Mouse (Mus musculus) midbrain, postnatal 0 days (tissue): ENCODE results near the gene Cacna2d1. TPM values are rescaled to one million over a fixed set of nuclear protein-coding genes. Genes with fewer than 3 reads are reported as not detected.

Source experiments
- ATAC-seq: fragments of 200-750 bp; cut with Nextera tagmentation; 2 replicates; pipeline ENCODE4 v1.8.0; 2017; ENCODE audit warnings: moderate number of reproducible peaks, mild to moderate bottlenecking, moderate TSS enrichment, moderate library complexity; ENCODE audit not compliant: low FRiP score
- DNase-seq: peaks from one replicate; pipeline ENCODE4 v3.0.0-alpha.2; 2015; ENCODE audit warnings: low spot score
- H3K27ac ChIP-seq: fragments of 300-500 bp; sonication (generic); 2 replicates; pipeline ENCODE4 v1.5.1; 2014; ENCODE audit warnings: low read depth, mild to moderate bottlenecking, low read length, mixed read lengths
- H3K27me3 ChIP-seq: fragments of 300-500 bp; sonication (generic); 2 replicates; pipeline ENCODE4 v1.6.1; 2014; ENCODE audit warnings: low read length, control low read depth, mixed read lengths; ENCODE audit not compliant: insufficient read depth
- H3K36me3 ChIP-seq: fragments of 300-500 bp; sonication (generic); 2 replicates; pipeline ENCODE4 v1.6.1; 2014; ENCODE audit warnings: low read length, control low read depth, mixed read lengths; ENCODE audit not compliant: insufficient read depth
- H3K4me1 ChIP-seq: fragments of 300-500 bp; sonication (generic); 2 replicates; pipeline ENCODE4 v1.6.1; 2014; ENCODE audit warnings: mild to moderate bottlenecking, control low read depth, antibody characterized with exemption, low read length, mixed read lengths; ENCODE audit not compliant: insufficient read depth
- H3K4me2 ChIP-seq: fragments of 300-500 bp; sonication (generic); 2 replicates; pipeline ENCODE4 v1.6.1; 2014; ENCODE audit warnings: low read depth, mild to moderate bottlenecking, low read length, mixed read lengths; ENCODE audit not compliant: poor library complexity, severe bottlenecking
- H3K4me3 ChIP-seq: fragments of 300-500 bp; sonication (generic); 2 replicates; pipeline ENCODE4 v1.5.1; 2014; ENCODE audit warnings: low read depth, mild to moderate bottlenecking, low read length, moderate library complexity
- H3K9ac ChIP-seq: fragments of 300-500 bp; sonication (generic); replicated peaks from 2 replicates; pipeline ENCODE4 v1.6.1; 2014; ENCODE audit warnings: mild to moderate bottlenecking, low read length, moderate library complexity, mixed read lengths; ENCODE audit not compliant: poor library complexity, severe bottlenecking
- H3K9me3 ChIP-seq: fragments of 300-500 bp; sonication (generic); 2 replicates; pipeline ENCODE4 v1.6.1; 2016; ENCODE audit warnings: low read length, control low read depth
- CTCF ChIP-seq: IDR thresholded peaks from 2 replicates; pipeline ENCODE4 v1.5.1; 2016; ENCODE audit warnings: antibody characterized with exemption, mild to moderate bottlenecking
- WGBS: fragments of 180-500 bp; shearing (Covaris S2); extraction: QIAGEN DNeasy Blood & Tissue Kit; methylation state at CpG from one replicate; pipeline ENCODE4 v1.1.7; 2014; 5-methylcytosine and 5-hydroxymethylcytosine counted together
- polyA plus RNA-seq: library from polyadenylated mRNA; unstranded; fragments of >200 nt; fragmentation: Nextera tagmentation; extraction: Ambion mirVana; gene quantifications from 2 replicates; pipeline ENCODE4 v1.2.1, GENCODE M21; 2015
- total RNA-seq: library from RNA; depleted of rRNA; stranded (reverse); fragments of >200 nt; gene quantifications from 2 replicates; pipeline ENCODE4 v1.2.3, GENCODE M21; 2014

The Cacna2d1 gene
- total and polyA plus RNA-seq, 2 experiments from 2014 or later, result 43.3 to 77.8 TPM

- Histone ChIP-seq H3K27ac (no peak overlapping the region), H3K9me3 (no peaks in the 10 kb centered on the region), H3K27me3 (no peaks in the 10 kb centered on the region), H3K4me1 (0 out of 2 replicates have a peak, but pooled peaks cover 4% of the 10 kb centered on the region), H3K4me2 (no peak overlapping the region), H3K9ac (no peak overlapping the region), H3K4me3 (no peak overlapping the region), H3K36me3 (no peaks in the 10 kb centered on the region)
- ATAC-seq (no peak), DNase-seq (no peak)
- 67% methylated on average over 1 of the region's 1 CpGs for WGBS
- no peak for TF ChIP-seq CTCF
Observed at GRCm38 (mm10) chr5:16101820-16102219, 167.3 kb downstream of the Cacna2d1 start.

GRCm38 (mm10) chr5:16105701-16106100 is 171.2 kb downstream of the Cacna2d1 start:
- Histone ChIP-seq H3K27me3 (no peaks in the 10 kb centered on the region), H3K36me3 (no peaks in the 10 kb centered on the region), H3K4me1 (0 out of 2 replicates have a peak, but pooled peaks cover 4% of the 10 kb centered on the region), H3K4me2 (no peak overlapping the region), H3K4me3 (no peak overlapping the region), H3K9ac (no peak overlapping the region), H3K9me3 (no peaks in the 10 kb centered on the region), H3K27ac (no peak overlapping the region)
- TF ChIP-seq CTCF, result no peak
- no peak for ATAC-seq
- 38% methylated on average over 2 of the region's 2 CpGs for WGBS
- no peak for DNase-seq

GRCm38 (mm10) chr5:16110643-16111042 is 176.2 kb downstream of the Cacna2d1 start:
- Histone ChIP-seq H3K36me3 (no peaks in the 10 kb centered on the region), H3K27me3 (no peaks in the 10 kb centered on the region), H3K9me3 (no peaks in the 10 kb centered on the region), H3K4me2 (no peak overlapping the region), H3K27ac (no peak overlapping the region), H3K9ac (no peak overlapping the region), H3K4me1 (0 out of 2 replicates have a peak, but pooled peaks cover 4% of the 10 kb centered on the region), H3K4me3 (no peak overlapping the region)
- DNase-seq (no peak), ATAC-seq (no peak)
- 42% methylated on average over 1 of the region's 1 CpGs for WGBS
- no peak for TF ChIP-seq CTCF

- 74% methylated on average over 1 of the region's 1 CpGs for WGBS
- H3K36me3 ChIP-seq, result no peaks in the 10 kb centered on the region
- no peak overlapping the region for H3K27ac ChIP-seq
Observed at GRCm38 (mm10) chr5:16113879-16114278, 179.4 kb downstream of the Cacna2d1 start.

GRCm38 (mm10) chr5:16121334-16121733 is 186.8 kb downstream of the Cacna2d1 start:
- DNase-seq, result no peak
- Histone ChIP-seq H3K4me1 (no peaks in the 10 kb centered on the region), H3K4me3 (no peak overlapping the region), H3K9ac (no peak overlapping the region), H3K9me3 (no peaks in the 10 kb centered on the region), H3K36me3 (no peaks in the 10 kb centered on the region), H3K27me3 (no peaks in the 10 kb centered on the region), H3K4me2 (no peak overlapping the region), H3K27ac (no peak overlapping the region)
- TF ChIP-seq CTCF, result no peak
- ATAC-seq, result no peak
- WGBS, result 67% methylated on average over 11 of the region's 11 CpGs

More at GRCm38 (mm10) chr5:16113879-16114278, 179.4 kb downstream of the Cacna2d1 start:
- no peaks in the 10 kb centered on the region for H3K9me3 ChIP-seq
- no peak overlapping the region for H3K9ac ChIP-seq
- TF ChIP-seq CTCF, result no peak
- H3K4me3 ChIP-seq, result no peak overlapping the region
- H3K4me1 ChIP-seq, result no peaks in the 10 kb centered on the region
- DNase-seq (no peak), ATAC-seq (no peak)
- no peak overlapping the region for H3K4me2 ChIP-seq
- no peaks in the 10 kb centered on the region for H3K27me3 ChIP-seq

GRCm38 (mm10) chr5:16122110-16122509 is 187.6 kb downstream of the Cacna2d1 start:
- Histone ChIP-seq H3K27ac (no peak overlapping the region), H3K27me3 (no peaks in the 10 kb centered on the region), H3K9ac (no peak overlapping the region), H3K36me3 (no peaks in the 10 kb centered on the region), H3K4me2 (no peak overlapping the region), H3K4me1 (no peaks in the 10 kb centered on the region), H3K4me3 (no peak overlapping the region), H3K9me3 (no peaks in the 10 kb centered on the region)
- WGBS, result 83% methylated on average over 6 of the region's 6 CpGs
- peak; percentile 38 for DNase-seq
- no peak for TF ChIP-seq CTCF
- no peak for ATAC-seq
